Mouse (Mus musculus) retina, postnatal 1 day (tissue): ENCODE measurements around the gene F11.

ENCODE experiments used
- DNase-seq: peaks from one replicate; pipeline ENCODE4 v3.0.0-alpha.2; 2012

The F11 gene

DNA sequence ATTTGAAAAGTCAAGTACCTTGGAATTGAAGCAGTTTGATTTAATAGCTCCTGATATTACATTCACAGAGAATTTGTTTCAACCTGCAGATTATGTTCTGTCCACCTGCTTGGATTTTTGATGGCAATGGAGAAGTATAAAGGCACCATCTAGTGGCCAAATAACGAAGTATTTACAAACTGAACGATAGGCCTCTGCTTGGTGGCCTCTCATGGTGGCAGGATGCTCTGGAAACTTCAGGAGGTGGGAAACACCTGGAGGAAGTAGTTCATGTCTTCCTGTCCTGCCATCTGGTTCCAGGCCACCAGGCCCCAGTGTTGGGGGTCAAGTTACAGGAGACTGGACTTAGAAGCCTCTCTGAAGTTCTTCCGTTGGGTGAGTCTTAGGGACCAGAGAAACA is 23.5 kb downstream of the F11 start:
- peak; percentile 73 for DNase-seq

DNA sequence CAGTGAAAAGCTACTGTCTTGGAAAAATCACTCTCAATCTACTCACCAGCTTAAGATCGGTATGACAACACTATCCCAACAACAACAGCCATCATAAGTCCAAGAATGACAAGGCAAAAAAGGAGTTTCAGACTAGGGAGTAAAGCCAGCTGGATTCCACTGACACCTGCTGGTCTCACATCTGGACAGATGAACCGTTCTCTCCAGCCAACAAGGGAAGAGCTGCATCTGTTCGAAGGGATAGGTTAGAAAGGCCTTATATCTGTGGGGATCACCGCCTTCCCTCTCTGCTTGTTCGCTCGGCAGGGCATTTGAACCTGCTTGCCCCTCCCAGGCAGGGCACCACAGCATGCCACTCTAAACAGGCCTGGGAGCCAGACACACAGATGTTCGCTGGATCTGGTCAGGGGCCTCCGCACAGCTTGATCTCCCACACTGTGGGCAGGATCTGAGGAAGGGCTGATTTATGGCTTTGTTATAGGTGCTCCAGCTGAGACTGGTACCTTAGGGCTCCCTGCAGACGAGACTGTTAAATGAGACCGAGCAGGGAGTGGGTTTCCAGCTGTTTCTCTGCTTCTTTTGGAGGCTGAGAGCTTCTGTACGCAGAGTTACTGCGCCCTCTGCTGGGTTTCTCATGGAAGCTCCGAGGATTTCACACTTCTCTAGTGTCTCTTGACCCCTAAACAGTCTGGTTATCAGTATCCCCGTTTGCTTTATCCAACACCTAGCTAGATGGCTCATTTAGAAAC is 25.5 kb downstream of the F11 start:
- peak; percentile 81 for DNase-seq

DNA sequence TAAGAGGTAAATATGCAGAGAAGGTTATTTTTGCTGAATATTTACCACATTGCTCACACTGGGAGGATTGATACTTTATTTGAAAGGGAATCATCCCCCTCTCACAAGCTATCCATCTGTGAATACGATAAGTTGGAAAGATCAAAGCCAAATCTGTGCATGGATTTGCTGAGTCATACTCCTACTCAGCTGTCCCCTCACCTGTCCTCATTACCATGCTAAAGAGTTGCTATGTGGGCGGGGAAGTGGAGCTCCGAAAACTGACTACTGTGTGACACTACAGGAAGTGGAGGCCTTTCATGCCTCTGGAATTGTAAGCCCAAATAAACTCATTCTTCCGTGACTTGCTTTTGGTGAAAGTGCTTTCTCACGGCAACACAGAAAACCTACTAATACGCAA is 26.6 kb downstream of the F11 start:
- DNase-seq: no peak

DNA sequence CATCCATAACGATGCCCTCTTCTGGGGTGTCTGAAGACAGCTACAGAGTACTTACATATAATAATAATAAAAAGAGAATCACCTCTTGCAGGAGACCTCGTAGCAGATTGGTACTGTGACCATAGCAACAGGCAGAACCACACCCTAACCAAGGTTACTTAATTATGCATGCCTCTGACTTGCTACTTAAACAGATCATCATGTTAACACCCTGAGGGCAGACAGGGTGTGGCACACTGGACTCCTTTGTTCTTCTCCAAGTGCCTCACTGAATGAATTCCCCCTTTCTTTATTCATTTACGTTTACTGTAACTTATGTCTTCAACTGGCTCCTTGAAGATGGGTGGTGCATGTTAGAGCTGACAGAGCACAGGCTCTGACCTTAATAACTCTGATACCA is 28.6 kb downstream of the F11 start:
- DNase-seq: no peak

DNA sequence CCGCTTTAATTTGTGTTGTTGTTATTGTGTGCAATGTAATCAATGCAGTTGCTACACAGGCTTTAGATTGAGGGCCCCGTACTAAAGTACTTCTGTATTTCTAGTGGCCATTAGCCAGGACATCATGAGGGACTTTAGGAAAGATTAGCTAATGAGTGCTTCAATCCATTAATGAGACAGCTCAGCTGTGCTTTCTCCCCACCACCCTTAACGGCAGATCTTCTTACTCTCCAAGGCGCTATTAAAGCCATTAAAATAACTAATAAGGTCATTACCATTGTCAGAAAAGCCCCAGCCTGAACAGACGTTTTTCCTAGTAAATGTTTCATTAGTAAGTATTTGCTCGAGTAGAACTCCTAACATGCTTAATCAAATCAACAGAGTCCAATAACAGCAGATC is 59.4 kb downstream of the F11 start:
- DNase-seq: peak; percentile 46

DNA sequence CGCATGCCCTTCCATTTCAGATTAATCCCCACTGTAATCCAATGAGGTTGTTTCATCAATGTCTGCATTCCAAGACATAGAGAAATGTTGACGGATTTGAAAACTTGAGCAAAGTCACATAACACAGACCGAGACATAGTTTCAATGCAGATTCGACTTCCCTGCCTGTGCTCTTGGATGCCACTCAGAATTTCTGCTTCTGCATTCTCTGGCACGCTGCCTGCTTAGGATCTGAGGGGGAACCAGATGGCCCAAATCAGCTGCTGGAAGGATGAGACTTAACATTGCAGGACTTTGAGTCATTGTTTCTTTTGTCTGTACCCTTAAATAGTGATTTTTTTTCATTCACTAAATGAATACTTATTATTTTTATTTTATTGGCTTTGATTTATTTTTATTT is 60.2 kb downstream of the F11 start:
- peak; percentile 39 for DNase-seq

DNA sequence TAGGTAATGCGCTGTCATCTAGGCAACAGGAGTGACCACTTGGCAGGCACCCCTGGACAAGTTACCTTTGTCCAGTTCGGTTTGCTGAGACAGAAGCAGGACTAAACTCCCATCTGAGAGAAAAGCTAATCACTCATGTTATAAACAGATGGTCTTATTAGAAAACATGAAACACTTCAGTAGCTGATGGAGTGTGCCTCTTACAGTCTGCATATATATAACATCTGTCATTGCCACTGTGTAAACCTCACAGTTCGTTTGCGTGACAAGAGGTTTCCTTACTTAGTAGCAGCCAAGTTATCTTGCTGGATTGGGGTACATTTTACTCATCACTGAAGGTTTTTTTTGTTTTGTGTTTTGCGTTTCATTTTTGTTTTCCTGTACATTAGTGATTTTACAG is 64.5 kb downstream of the F11 start:
- DNase-seq: no peak

DNA sequence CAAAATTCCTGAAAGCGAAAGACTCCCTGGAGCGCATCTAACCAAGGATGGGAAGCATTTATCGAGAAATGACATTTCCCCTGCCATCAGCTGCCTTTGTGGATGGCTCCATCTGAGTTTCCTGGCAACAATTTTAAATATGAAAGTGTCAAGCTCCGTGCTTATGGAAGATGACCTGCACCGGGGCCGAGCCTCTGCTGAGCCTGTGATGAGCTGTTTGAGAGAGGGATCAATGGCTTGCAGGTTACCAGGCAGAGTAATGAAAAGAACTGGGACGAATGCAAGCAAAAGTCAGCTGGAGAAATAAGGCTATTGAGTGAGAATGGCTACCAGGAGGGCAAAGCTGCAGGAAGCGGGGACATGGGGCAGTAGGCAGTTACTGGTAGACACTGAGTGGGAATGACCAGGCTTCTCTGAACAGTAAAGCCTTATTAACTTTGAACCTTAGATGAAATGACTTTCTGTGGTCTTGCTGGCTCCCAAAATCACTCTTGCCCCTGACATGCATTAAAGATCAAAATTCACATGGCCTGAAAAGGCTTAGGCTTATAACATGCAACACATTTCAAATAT is 65.8 kb downstream of the F11 start:
- no peak for DNase-seq
